Mouse (Mus musculus): ENCODE results near the gene Cenpb.

GRCm38 (mm10) chr2:131170936-131171335 lies 8.9 kb downstream of the Cenpb start:
- TF ChIP-seq TCF3 (IDR thresholded peaks at IDR 0.05; ENCODE audit: insufficient read length, low read depth) (no peak), POLR2A (IDR thresholded peaks at IDR 0.05; ENCODE audit: insufficient read length, low read depth) (no peak), TCF12 (IDR thresholded peaks at IDR 0.05; ENCODE audit: insufficient read depth, poor library complexity, severe bottlenecking) (no peak), POLR2AphosphoS2 (IDR thresholded peaks at IDR 0.05; ENCODE audit: insufficient read length, low read depth) (no peak), MAX (IDR thresholded peaks at IDR 0.05; ENCODE audit: low read depth) (no peak), REST (IDR thresholded peaks at IDR 0.05; ENCODE audit: insufficient read depth, insufficient read length) (no peak), E2F4 (IDR thresholded peaks at IDR 0.05; ENCODE audit: insufficient read depth) (no peak)

Measured in myocyte (in vitro differentiated cells).